Mouse (Mus musculus): ENCODE results near the gene Pmpca. TPM values are rescaled to one million over a fixed set of nuclear protein-coding genes. Genes with fewer than 3 reads are reported as not detected.

Pmpca gene
- total and polyA plus RNA-seq, 2 experiments = 38.2 to 52.0 TPM

GRCm38 (mm10) chr2:26444946-26445665 is 56.0 kb downstream of the Pmpca start, which contains the start of gene Sec16a:
TSS of gene Sec16a (minus strand) at chr2:26445216.
- TF ChIP-seq POLR2A (IDR thresholded peaks at IDR 0.05; ENCODE audit: extremely low read depth, insufficient read depth, low read length) (peak; percentile 87), CTCF (IDR thresholded peaks at IDR 0.05; ENCODE audit: low read depth, low read length) (no peak)
- Histone ChIP-seq H3K9ac (ENCODE audit: low read depth, low read length) (peak within 1 kb of the TSS; percentile 97), H3K36me3 (ENCODE audit: control insufficient read depth, insufficient read depth, low read length) (peaks cover 15% of the 10 kb centered on the region), H3K79me2 (ENCODE audit: control insufficient read depth, insufficient read depth, low read length) (peaks cover 38% of the 10 kb centered on the region; the same call in 1 of the 2 replicates), H3K27ac (replicated peaks; ENCODE audit: insufficient read depth, low read depth, low read length) (peak within 1 kb of the TSS; percentile 93), H3K4me3 (ENCODE audit: insufficient read depth, low read depth, low read length) (peak within 1 kb of the TSS; percentile 94), H3K4me1 (ENCODE audit: control insufficient read depth, insufficient read depth, low read length) (peaks cover 8% of the 10 kb centered on the region), H3K27me3 (ENCODE audit: control insufficient read depth, insufficient read depth, low read length) (no peaks in the 10 kb centered on the region)
- under 1% methylated on average over 56 of the region's 61 CpGs for WGBS
- peak; percentile 100 for DNase-seq (ENCODE audit: extremely low read depth, low read depth, low spot score)

DNA sequence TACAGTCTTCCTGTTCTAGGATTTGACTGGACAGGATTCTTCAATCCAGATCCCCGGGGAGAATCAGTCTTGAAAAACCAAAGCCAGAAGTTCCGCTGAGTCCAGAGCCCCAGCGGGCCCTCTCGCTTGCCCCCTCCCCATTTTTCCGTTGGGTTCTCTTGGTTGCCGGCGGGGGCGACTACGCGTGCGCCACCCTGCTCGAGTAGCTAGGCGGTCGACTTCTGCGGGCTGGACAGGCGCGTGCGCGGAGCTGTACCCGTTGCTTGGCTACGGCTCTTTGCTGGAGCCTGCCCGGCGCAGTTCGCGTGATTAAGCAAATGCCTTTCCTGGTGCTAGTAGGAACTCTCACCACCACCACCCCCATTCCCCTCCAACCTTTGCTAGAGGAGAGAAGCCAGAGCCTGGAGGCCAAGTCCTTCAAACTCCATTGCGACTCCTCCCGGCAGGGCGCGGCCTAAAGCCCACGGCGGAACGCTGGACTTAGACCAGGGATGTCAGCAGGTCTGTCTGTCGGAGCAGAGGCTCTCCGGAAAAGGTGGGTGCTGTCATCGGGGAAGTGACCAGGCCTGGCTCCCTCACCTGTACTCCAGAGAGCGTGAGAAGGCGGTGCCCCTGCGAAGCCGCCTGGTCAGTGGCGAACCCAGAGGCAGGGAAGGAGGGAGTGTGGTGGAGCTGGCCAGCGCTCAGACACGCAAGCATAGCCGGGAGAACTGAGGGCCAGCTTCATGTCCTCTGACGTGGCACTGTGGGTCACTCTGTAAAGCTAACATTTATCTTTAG is 56.7 kb downstream of the Pmpca start:
- peaks cover 9% of the 10 kb centered on the region for H3K36me3 ChIP-seq (ENCODE audit: control insufficient read depth, insufficient read depth, low read length)
- peak; percentile 86 for DNase-seq (ENCODE audit: extremely low read depth, low read depth, low spot score)
- H3K27ac ChIP-seq (replicated peaks; ENCODE audit: insufficient read depth, low read depth, low read length) = peak overlapping the region; percentile 83
- TF ChIP-seq POLR2A (IDR thresholded peaks at IDR 0.05; ENCODE audit: extremely low read depth, insufficient read depth, low read length) = no peak; the same call in 1 of the 2 replicates
- no peak for TF ChIP-seq CTCF (IDR thresholded peaks at IDR 0.05; ENCODE audit: low read depth, low read length)
- peaks cover 8% of the 10 kb centered on the region for H3K4me1 ChIP-seq (ENCODE audit: control insufficient read depth, insufficient read depth, low read length)
- H3K79me2 ChIP-seq (ENCODE audit: control insufficient read depth, insufficient read depth, low read length) = peaks cover 32% of the 10 kb centered on the region; the same call in 1 of the 2 replicates
- H3K4me3 ChIP-seq (ENCODE audit: insufficient read depth, low read depth, low read length) = peak overlapping the region; percentile 63
- H3K9ac ChIP-seq (ENCODE audit: low read depth, low read length) = peak overlapping the region; percentile 75
- WGBS = under 1% methylated on average over 44 of the region's 44 CpGs
- no peaks in the 10 kb centered on the region for H3K27me3 ChIP-seq (ENCODE audit: control insufficient read depth, insufficient read depth, low read length)

- Histone ChIP-seq H3K4me1 (ENCODE audit: control insufficient read depth, insufficient read depth, low read length) (peaks cover 8% of the 10 kb centered on the region), H3K79me2 (ENCODE audit: control insufficient read depth, insufficient read depth, low read length) (peaks cover 25% of the 10 kb centered on the region; the same call in 1 of the 2 replicates), H3K27me3 (ENCODE audit: control insufficient read depth, insufficient read depth, low read length) (no peaks in the 10 kb centered on the region), H3K4me3 (ENCODE audit: insufficient read depth, low read depth, low read length) (peak overlapping the region; percentile 30), H3K27ac (replicated peaks; ENCODE audit: insufficient read depth, low read depth, low read length) (peak overlapping the region; percentile 83), H3K9ac (ENCODE audit: low read depth, low read length) (peak overlapping the region; percentile 46), H3K36me3 (ENCODE audit: control insufficient read depth, insufficient read depth, low read length) (peaks cover 2% of the 10 kb centered on the region; the same call in 1 of the 2 replicates)
- DNase-seq (ENCODE audit: extremely low read depth, low read depth, low spot score) = no peak
- 43% methylated on average over 4 of the region's 4 CpGs for WGBS
- TF ChIP-seq CTCF (IDR thresholded peaks at IDR 0.05; ENCODE audit: low read depth, low read length) = no peak
- TF ChIP-seq POLR2A (IDR thresholded peaks at IDR 0.05; ENCODE audit: extremely low read depth, insufficient read depth, low read length) = no peak
Observed at GRCm38 (mm10) chr2:26446671-26447070, 57.5 kb downstream of the Pmpca start.

Other genes with a start within 250 kb of the Pmpca start
- not detected in 2 replicates for gene Lhx3, start 181.1 kb upstream of the Pmpca start, total RNA-seq (2014; rRNA removed)
- not detected in 2 replicates for gene Lhx3, start 181.1 kb upstream of the Pmpca start, polyA plus RNA-seq (2012; rRNA removed)
- 4.1 and 4.2 TPM in 2 replicates for gene Qsox2, start 151.8 kb upstream of the Pmpca start, total RNA-seq (2014; rRNA removed)
- 4.4 and 4.9 TPM in 2 replicates for gene Qsox2, start 151.8 kb upstream of the Pmpca start, polyA plus RNA-seq (2012; rRNA removed)
- gene Ccdc187, start 94.8 kb upstream of the Pmpca start, total RNA-seq (2014; rRNA removed) = under 0.01 TPM in 1 of 2 replicates, not detected in the other
- 0.04 TPM in 1 of 2 replicates, not detected in the other for gene Ccdc187, start 94.8 kb upstream of the Pmpca start, polyA plus RNA-seq (2012; rRNA removed)
- 0.74 and 1.6 TPM in 2 replicates for gene Gpsm1, start 73.8 kb upstream of the Pmpca start, total RNA-seq (2014; rRNA removed)
- gene Gpsm1, start 73.8 kb upstream of the Pmpca start, polyA plus RNA-seq (2012; rRNA removed) = 1.9 and 2.1 TPM in 2 replicates
- gene Dnlz, start 37.2 kb upstream of the Pmpca start, total RNA-seq (2014; rRNA removed) = 8.7 and 10.7 TPM in 2 replicates
- gene Dnlz, start 37.2 kb upstream of the Pmpca start, polyA plus RNA-seq (2012; rRNA removed) = 16.4 and 22.4 TPM in 2 replicates
- 0.81 and 0.92 TPM in 2 replicates for gene Card9, start 28.4 kb upstream of the Pmpca start, total RNA-seq (2014; rRNA removed)
- 0.40 and 0.84 TPM in 2 replicates for gene Card9, start 28.4 kb upstream of the Pmpca start, polyA plus RNA-seq (2012; rRNA removed)
- gene Snapc4, start 8.7 kb upstream of the Pmpca start, total RNA-seq (2014; rRNA removed) = 6.4 and 7.5 TPM in 2 replicates
- gene Snapc4, start 8.7 kb upstream of the Pmpca start, polyA plus RNA-seq (2012; rRNA removed) = 9.1 and 14.3 TPM in 2 replicates
- gene Entr1, start within 50 bp of the Pmpca start, total RNA-seq (2014; rRNA removed) = 31.5 and 32.8 TPM in 2 replicates
- 41.0 and 45.0 TPM in 2 replicates for gene Entr1, start within 50 bp of the Pmpca start, polyA plus RNA-seq (2012; rRNA removed)
- 2.4 and 4.4 TPM in 2 replicates for gene Inpp5e, start 19.9 kb downstream of the Pmpca start, total RNA-seq (2014; rRNA removed)
- 7.1 and 8.7 TPM in 2 replicates for gene Inpp5e, start 19.9 kb downstream of the Pmpca start, polyA plus RNA-seq (2012; rRNA removed)
- 44.5 and 53.2 TPM in 2 replicates for gene Sec16a, start 55.9 kb downstream of the Pmpca start, total RNA-seq (2014; rRNA removed)
- gene Sec16a, start 55.9 kb downstream of the Pmpca start, polyA plus RNA-seq (2012; rRNA removed) = 70.5 and 78.2 TPM in 2 replicates
- gene Notch1, start 127.3 kb downstream of the Pmpca start, total RNA-seq (2014; rRNA removed) = 6.2 and 13.8 TPM in 2 replicates
- 9.1 and 9.7 TPM in 2 replicates for gene Notch1, start 127.3 kb downstream of the Pmpca start, polyA plus RNA-seq (2012; rRNA removed)
- gene Egfl7, start 190.7 kb downstream of the Pmpca start, total RNA-seq (2014; rRNA removed) = 58.6 and 67.0 TPM in 2 replicates
- gene Egfl7, start 190.7 kb downstream of the Pmpca start, polyA plus RNA-seq (2012; rRNA removed) = 60.7 and 90.0 TPM in 2 replicates
- gene Gm20532, start 197.3 kb downstream of the Pmpca start, total RNA-seq (2014; rRNA removed) = not detected in 2 replicates
- gene Gm20532, start 197.3 kb downstream of the Pmpca start, polyA plus RNA-seq (2012; rRNA removed) = not detected in 2 replicates
- 116 and 153 TPM in 2 replicates for gene Agpat2, start 215.1 kb downstream of the Pmpca start, total RNA-seq (2014; rRNA removed)
- gene Agpat2, start 215.1 kb downstream of the Pmpca start, polyA plus RNA-seq (2012; rRNA removed) = 421 and 511 TPM in 2 replicates
- gene Fam69b, start 239.1 kb downstream of the Pmpca start, total RNA-seq (2014; rRNA removed) = 0.09 and 0.13 TPM in 2 replicates
- gene Fam69b, start 239.1 kb downstream of the Pmpca start, polyA plus RNA-seq (2012; rRNA removed) = 0.41 and 0.60 TPM in 2 replicates